Mouse (Mus musculus): ENCODE measurements around the gene Cggbp1. TPM values are rescaled to one million over a fixed set of nuclear protein-coding genes. Genes with fewer than 3 reads are reported as not detected.
A peak's percentile ranks its signal among the peaks of the same experiment; 100 is the strongest.

Cggbp1 gene
- polyA plus RNA-seq, 1 experiment from 2014 or later = 109 TPM

DNA sequence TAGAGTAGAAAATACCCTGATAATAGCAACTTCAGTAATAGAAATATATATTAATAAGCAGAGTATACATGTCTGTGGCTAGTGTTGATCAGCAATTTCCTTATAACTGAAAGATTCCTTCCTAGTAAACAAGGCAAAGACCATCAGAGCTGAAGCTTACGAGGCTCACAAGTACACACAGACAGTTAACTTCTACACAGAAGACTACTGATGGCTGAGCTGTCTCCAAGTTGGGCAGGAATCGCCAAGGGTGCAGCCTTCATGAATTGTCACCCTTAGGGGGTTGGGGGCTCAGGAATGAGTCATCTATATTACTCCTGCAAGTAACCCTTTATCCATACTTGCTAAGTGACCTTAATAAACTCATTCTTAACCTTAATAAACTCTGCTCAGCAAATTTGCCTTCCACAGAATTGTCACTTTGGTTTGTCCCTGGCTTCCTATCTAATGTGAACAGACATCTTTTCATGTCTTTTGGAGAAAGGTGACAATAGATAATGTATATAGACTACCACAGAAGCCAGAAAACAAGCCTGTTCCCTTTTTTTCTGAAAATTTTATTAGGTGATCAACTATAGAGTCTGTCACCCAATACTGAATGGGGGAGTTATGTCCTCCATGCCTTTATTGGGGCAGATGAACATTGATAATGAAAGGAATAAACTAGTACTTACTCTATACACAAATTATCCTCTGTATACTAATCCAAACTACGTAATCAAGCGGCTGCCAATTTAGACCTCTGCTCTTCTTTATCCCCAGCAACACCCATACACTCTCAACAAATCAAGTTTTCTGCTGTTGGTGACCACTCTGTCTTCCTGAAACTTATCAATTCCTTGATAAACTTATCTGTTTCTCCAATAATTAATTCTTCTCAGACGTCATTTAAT lies 10.1 kb upstream of the Cggbp1 start:
- no peaks in the 10 kb centered on the region for H3K9me3 ChIP-seq (ENCODE audit: control insufficient read depth, low read length)
- no peak for ATAC-seq (ENCODE audit: low FRiP score)
- WGBS = 94% methylated on average over 5 of the region's 5 CpGs
- no peak overlapping the region for H3K4me3 ChIP-seq (ENCODE audit: low read depth, low read length)
- no peaks in the 10 kb centered on the region for H3K36me3 ChIP-seq (ENCODE audit: control insufficient read depth, insufficient read depth, low read length)
- no peaks in the 10 kb centered on the region for H3K4me1 ChIP-seq (replicated peaks; ENCODE audit: control insufficient read depth, insufficient read depth, low read length)
- H3K27me3 ChIP-seq (ENCODE audit: control insufficient read depth, insufficient read depth, low read length) = no peaks in the 10 kb centered on the region
- DNase-seq (ENCODE audit: low spot score) = no peak
- H3K27ac ChIP-seq (ENCODE audit: low read depth, low read length) = no peak overlapping the region
- no peak overlapping the region for H3K9ac ChIP-seq (ENCODE audit: low read depth, low read length)
- no peak overlapping the region for H3K4me2 ChIP-seq (replicated peaks; ENCODE audit: low read depth, low read length)

DNA sequence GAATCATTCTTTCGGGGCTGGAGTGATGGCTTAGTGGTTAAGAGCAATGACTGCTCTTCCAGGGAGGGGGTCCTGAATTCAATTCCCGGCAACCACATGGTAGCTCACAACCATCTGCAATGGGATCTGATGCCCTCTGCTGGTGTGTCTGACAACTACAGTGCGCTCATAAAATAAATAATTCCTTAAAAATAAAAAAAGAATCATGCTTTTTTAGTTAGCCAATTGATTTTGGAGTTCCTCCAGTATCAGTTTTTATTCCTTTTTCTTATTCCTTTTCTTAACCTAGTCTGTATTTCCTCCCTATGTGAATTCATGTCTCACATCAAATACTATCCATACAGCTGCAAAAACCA lies 9.4 kb upstream of the Cggbp1 start:
- H3K27me3 ChIP-seq (ENCODE audit: control insufficient read depth, insufficient read depth, low read length) = no peaks in the 10 kb centered on the region
- no peaks in the 10 kb centered on the region for H3K36me3 ChIP-seq (ENCODE audit: control insufficient read depth, insufficient read depth, low read length)
- ATAC-seq (ENCODE audit: low FRiP score) (no peak), DNase-seq (ENCODE audit: low spot score) (no peak)
- H3K9me3 ChIP-seq (ENCODE audit: control insufficient read depth, low read length) = no peaks in the 10 kb centered on the region
- H3K27ac ChIP-seq (ENCODE audit: low read depth, low read length) = no peak overlapping the region
- H3K4me3 ChIP-seq (ENCODE audit: low read depth, low read length) = no peak overlapping the region
- WGBS = 94% methylated on average over 3 of the region's 3 CpGs
- no peak overlapping the region for H3K4me2 ChIP-seq (replicated peaks; ENCODE audit: low read depth, low read length)
- H3K9ac ChIP-seq (ENCODE audit: low read depth, low read length) = no peak overlapping the region
- H3K4me1 ChIP-seq (replicated peaks; ENCODE audit: control insufficient read depth, insufficient read depth, low read length) = no peaks in the 10 kb centered on the region

DNA sequence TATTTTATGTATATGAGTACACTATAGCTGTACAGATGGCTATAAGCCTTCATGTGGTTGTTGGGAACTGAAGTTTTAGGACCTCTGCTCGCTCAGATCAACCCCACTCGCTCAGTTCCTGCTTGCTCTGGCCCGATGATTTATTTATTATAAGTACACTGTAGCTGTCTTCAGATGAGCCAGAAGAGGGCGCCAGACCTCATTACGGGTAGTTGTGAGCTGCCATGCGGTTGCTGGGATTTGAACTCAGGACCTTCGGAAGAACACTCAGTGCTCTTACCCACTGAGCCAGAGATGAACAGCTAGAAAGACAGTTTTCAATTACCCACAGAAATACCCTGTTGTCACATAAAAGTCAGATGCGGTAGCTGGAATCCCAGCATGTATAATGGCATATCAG lies 5.8 kb upstream of the Cggbp1 start:
- ATAC-seq (ENCODE audit: low FRiP score) = no peak
- WGBS = 91% methylated on average over 8 of the region's 8 CpGs
- Histone ChIP-seq H3K36me3 (ENCODE audit: control insufficient read depth, insufficient read depth, low read length) (no peaks in the 10 kb centered on the region), H3K4me1 (replicated peaks; ENCODE audit: control insufficient read depth, insufficient read depth, low read length) (no peaks in the 10 kb centered on the region), H3K27me3 (ENCODE audit: control insufficient read depth, insufficient read depth, low read length) (no peaks in the 10 kb centered on the region), H3K4me3 (ENCODE audit: low read depth, low read length) (no peak overlapping the region), H3K4me2 (replicated peaks; ENCODE audit: low read depth, low read length) (no peak overlapping the region), H3K9me3 (ENCODE audit: control insufficient read depth, low read length) (no peaks in the 10 kb centered on the region), H3K9ac (ENCODE audit: low read depth, low read length) (no peak overlapping the region), H3K27ac (ENCODE audit: low read depth, low read length) (no peak overlapping the region)
- DNase-seq (ENCODE audit: low spot score) = no peak

DNA sequence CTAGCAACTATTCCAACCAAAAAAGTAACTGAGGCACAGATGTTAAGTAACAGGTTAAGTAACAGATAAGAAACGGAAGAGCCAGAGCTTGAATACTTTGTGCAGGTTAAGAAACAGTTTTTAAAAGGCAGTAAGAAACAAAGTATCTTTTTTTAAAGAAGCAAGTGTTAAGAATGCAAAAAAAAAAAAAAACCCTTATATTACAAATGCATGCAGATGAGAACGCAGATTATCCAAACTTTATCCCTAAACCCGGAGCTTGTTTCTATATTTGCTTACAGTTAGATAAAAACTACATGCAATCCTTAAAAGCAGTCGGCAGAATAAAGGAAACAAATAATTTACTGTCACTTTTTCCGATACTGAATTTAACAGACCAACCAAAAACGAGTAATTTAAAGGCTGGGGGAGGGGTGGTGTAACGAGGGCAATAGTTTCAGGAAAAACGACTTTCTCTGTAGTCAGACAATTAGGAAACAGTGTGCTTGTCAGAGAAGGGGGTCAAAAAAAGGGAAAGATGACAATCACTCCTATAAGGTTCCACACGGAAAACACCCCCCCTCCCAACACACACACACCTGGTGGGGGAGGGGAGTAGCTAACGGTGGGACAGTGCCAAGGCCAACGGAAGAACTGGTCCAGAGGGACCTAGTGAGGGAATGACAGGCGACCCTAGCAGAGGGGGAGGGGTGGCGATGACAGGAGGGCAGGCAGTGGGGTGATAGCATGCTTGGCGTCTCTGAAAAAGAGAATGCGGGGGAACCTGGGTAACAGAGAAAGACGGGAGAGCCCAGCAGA lies 1.3 kb upstream of the Cggbp1 start:
- WGBS = 7% methylated on average over 16 of the region's 16 CpGs

DNA sequence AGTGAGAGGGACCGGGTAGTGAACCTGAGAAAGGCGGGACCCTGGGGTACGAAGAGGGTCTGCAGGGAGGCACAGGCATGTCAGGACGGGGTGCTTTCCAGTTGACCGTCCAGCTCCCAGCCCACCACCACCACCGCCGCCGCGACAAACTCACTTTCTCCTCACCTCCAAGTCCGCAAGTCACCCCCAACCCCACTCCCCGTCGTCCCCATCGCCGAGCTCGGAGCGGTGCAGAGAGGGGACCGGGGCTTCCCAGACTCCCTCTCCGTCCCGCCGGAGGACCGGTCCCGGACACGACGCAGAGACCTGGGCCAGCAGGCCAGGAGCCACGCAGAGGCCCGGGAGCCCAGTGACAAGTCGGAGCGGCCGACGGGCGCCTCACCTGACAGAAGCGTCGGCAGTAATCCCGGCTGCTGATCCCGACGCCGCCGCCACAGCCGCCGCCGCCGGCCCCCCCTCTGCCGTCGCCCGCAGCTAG lies 672 bp upstream of the Cggbp1 start:
- Histone ChIP-seq H3K36me3 (ENCODE audit: control insufficient read depth, insufficient read depth, low read length) (peaks cover 5% of the 10 kb centered on the region; the same call in 1 of the 2 replicates), H3K9ac (ENCODE audit: low read depth, low read length) (peak overlapping the region; percentile 91), H3K27me3 (ENCODE audit: control insufficient read depth, insufficient read depth, low read length) (no peaks in the 10 kb centered on the region), H3K27ac (ENCODE audit: low read depth, low read length) (peak overlapping the region; percentile 94), H3K9me3 (ENCODE audit: control insufficient read depth, low read length) (no peaks in the 10 kb centered on the region), H3K4me2 (replicated peaks; ENCODE audit: low read depth, low read length) (peak overlapping the region; percentile 92), H3K4me1 (replicated peaks; ENCODE audit: control insufficient read depth, insufficient read depth, low read length) (peaks cover 2% of the 10 kb centered on the region; the same call in 1 of the 2 replicates), H3K4me3 (ENCODE audit: low read depth, low read length) (peak overlapping the region; percentile 91)
- WGBS = under 1% methylated on average over 42 of the region's 45 CpGs
- peak; percentile 63 for ATAC-seq (ENCODE audit: low FRiP score)
- no peak for DNase-seq (ENCODE audit: low spot score)

More for the DNA sequence above, 1.3 kb upstream of the Cggbp1 start:
- ATAC-seq (ENCODE audit: low FRiP score) = peak; percentile 15
- DNase-seq (ENCODE audit: low spot score) = peak; percentile 68
- Histone ChIP-seq H3K36me3 (ENCODE audit: control insufficient read depth, insufficient read depth, low read length) (peaks cover under 1% of the 10 kb centered on the region; the same call in 1 of the 2 replicates), H3K9ac (ENCODE audit: low read depth, low read length) (peak overlapping the region; percentile 91), H3K27ac (ENCODE audit: low read depth, low read length) (peak overlapping the region; percentile 94), H3K9me3 (ENCODE audit: control insufficient read depth, low read length) (no peaks in the 10 kb centered on the region), H3K4me2 (replicated peaks; ENCODE audit: low read depth, low read length) (peak overlapping the region; percentile 92), H3K27me3 (ENCODE audit: control insufficient read depth, insufficient read depth, low read length) (no peaks in the 10 kb centered on the region), H3K4me1 (replicated peaks; ENCODE audit: control insufficient read depth, insufficient read depth, low read length) (peaks cover 2% of the 10 kb centered on the region; the same call in 1 of the 2 replicates), H3K4me3 (ENCODE audit: low read depth, low read length) (peak overlapping the region; percentile 91)

DNA sequence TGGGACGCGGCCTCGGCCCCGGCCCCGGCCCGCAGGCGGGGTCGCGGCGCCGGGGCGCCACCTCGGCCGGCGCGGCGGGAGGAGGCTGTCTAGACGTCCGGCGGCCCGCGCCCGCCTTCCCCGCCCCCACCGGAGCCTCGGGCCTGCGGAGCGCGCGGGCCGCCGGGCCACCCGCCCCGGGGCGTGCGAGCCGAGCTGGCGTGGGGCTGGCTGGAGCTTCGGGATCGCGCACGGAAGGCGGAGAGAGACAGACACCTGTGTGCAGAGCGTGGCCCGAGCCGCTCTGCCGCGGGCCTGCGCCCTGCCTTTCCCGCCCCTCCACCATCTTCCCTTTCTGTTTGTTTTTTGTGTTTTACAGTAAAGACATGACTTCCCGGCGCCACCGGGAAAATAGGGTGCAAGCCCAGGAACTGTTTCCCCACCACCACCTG lies 660 bp downstream of the Cggbp1 start:
- Histone ChIP-seq H3K9ac (ENCODE audit: low read depth, low read length) (peak overlapping the region; percentile 84), H3K36me3 (ENCODE audit: control insufficient read depth, insufficient read depth, low read length) (peaks cover 5% of the 10 kb centered on the region; the same call in 1 of the 2 replicates), H3K27ac (ENCODE audit: low read depth, low read length) (peak overlapping the region; percentile 95), H3K4me3 (ENCODE audit: low read depth, low read length) (peak overlapping the region; percentile 91), H3K9me3 (ENCODE audit: control insufficient read depth, low read length) (no peaks in the 10 kb centered on the region), H3K4me1 (replicated peaks; ENCODE audit: control insufficient read depth, insufficient read depth, low read length) (peaks cover 2% of the 10 kb centered on the region; the same call in 1 of the 2 replicates), H3K27me3 (ENCODE audit: control insufficient read depth, insufficient read depth, low read length) (no peaks in the 10 kb centered on the region), H3K4me2 (replicated peaks; ENCODE audit: low read depth, low read length) (peak overlapping the region; percentile 64)
- WGBS = under 1% methylated on average over 15 of the region's 53 CpGs
- ATAC-seq (ENCODE audit: low FRiP score) = peak; percentile 34; the same call in 1 of the 2 replicates
- peak; percentile 55 for DNase-seq (ENCODE audit: low spot score)

DNA sequence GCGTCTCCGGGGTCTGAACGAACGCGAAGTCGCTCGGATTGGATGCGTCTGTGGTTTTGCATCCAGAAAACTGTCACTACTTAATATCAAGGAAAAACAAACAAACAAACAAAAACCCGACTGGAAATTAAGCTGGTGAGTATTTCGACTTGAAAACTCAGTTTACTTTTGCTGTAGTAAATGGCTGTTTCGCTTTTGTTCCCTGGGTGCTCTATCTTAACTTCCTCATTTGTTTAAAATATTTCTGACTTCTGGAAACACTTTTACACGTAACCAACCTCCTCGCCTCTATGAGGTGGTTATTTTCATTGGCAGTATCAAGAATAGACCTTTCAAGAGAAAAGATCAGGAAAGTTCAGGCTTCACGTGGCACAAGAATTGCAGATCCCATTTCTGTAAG lies 1.1 kb downstream of the Cggbp1 start:
- no peaks in the 10 kb centered on the region for H3K27me3 ChIP-seq (ENCODE audit: control insufficient read depth, insufficient read depth, low read length)
- H3K4me3 ChIP-seq (ENCODE audit: low read depth, low read length) = peak overlapping the region; percentile 91
- peak overlapping the region; percentile 84 for H3K9ac ChIP-seq (ENCODE audit: low read depth, low read length)
- peak overlapping the region; percentile 64 for H3K4me2 ChIP-seq (replicated peaks; ENCODE audit: low read depth, low read length)
- H3K27ac ChIP-seq (ENCODE audit: low read depth, low read length) = no peak overlapping the region; the same call in 1 of the 2 replicates
- H3K36me3 ChIP-seq (ENCODE audit: control insufficient read depth, insufficient read depth, low read length) = peaks cover 5% of the 10 kb centered on the region; the same call in 1 of the 2 replicates
- H3K9me3 ChIP-seq (ENCODE audit: control insufficient read depth, low read length) = no peaks in the 10 kb centered on the region
- WGBS = 10% methylated on average over 14 of the region's 14 CpGs
- ATAC-seq (ENCODE audit: low FRiP score) (no peak), DNase-seq (ENCODE audit: low spot score) (no peak)
- H3K4me1 ChIP-seq (replicated peaks; ENCODE audit: control insufficient read depth, insufficient read depth, low read length) = peaks cover 2% of the 10 kb centered on the region; the same call in 1 of the 2 replicates

DNA sequence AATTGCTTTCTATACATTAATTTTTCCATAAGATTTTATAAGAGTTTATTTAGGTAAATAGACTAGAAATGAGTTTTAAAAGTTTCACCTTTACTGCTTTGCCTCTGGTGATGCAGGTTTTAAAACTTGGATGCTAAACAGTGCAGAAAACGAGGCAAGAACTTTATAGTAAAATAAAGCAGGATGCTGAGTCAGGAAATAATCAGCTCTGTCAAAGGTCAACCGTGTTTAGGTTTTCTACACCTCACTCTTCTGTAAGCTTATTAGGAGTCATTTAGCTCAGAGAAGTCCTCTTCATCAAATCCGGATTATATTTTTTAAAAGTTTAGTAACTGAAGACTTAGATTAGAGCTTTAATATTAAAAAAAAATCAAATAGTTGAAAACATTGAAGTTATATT lies 5.2 kb downstream of the Cggbp1 start:
- Histone ChIP-seq H3K27me3 (ENCODE audit: control insufficient read depth, insufficient read depth, low read length) (no peaks in the 10 kb centered on the region), H3K4me3 (ENCODE audit: low read depth, low read length) (no peak overlapping the region), H3K9ac (ENCODE audit: low read depth, low read length) (no peak overlapping the region), H3K4me1 (replicated peaks; ENCODE audit: control insufficient read depth, insufficient read depth, low read length) (peaks cover 2% of the 10 kb centered on the region; the same call in 1 of the 2 replicates), H3K27ac (ENCODE audit: low read depth, low read length) (no peak overlapping the region), H3K4me2 (replicated peaks; ENCODE audit: low read depth, low read length) (no peak overlapping the region), H3K36me3 (ENCODE audit: control insufficient read depth, insufficient read depth, low read length) (peaks cover 5% of the 10 kb centered on the region; the same call in 1 of the 2 replicates), H3K9me3 (ENCODE audit: control insufficient read depth, low read length) (no peaks in the 10 kb centered on the region)
- DNase-seq (ENCODE audit: low spot score) (no peak), ATAC-seq (ENCODE audit: low FRiP score) (no peak)
- WGBS = 93% methylated on average over 3 of the region's 3 CpGs
